Mouse (Mus musculus) ES-E14 (cell line): ENCODE results near the gene Inpp5e. TPM values are rescaled to one million over a fixed set of nuclear protein-coding genes. Genes with fewer than 3 reads are reported as not detected.

Experiments used
- DNase-seq: peaks from one replicate; pipeline ENCODE4 v3.0.0-alpha.2; 2013; ENCODE audit warnings: low read depth, low spot score
- H3K27ac ChIP-seq: 2 replicates; pipeline ENCODE4 v1.5.1; 2012; ENCODE audit warnings: low read depth, mild to moderate bottlenecking, low read length, moderate library complexity, mixed read lengths; ENCODE audit not compliant: poor library complexity, insufficient read depth, severe bottlenecking
- H3K36me3 ChIP-seq: 2 replicates; pipeline ENCODE4 v1.6.1; 2012; ENCODE audit warnings: mild to moderate bottlenecking, low read length, moderate library complexity, mixed read lengths; ENCODE audit not compliant: control insufficient read depth, poor library complexity, insufficient read depth, severe bottlenecking
- H3K4me1 ChIP-seq, 2 experiments: fragments of 150-350 bp in 1 of 2; sonication (generic) in 1 of 2; 2 replicates each; pipeline ENCODE4 v1.6.1; 2012; ENCODE audit warnings: low read length in 2 of 2, mild to moderate bottlenecking in 1 of 2, mixed read lengths in 1 of 2; ENCODE audit not compliant: control insufficient read depth in 2 of 2, insufficient read depth in 2 of 2, poor library complexity in 1 of 2
- H3K4me3 ChIP-seq, 2 experiments: fragments of 150-350 bp in 1 of 2; sonication (generic) in 1 of 2; 2 replicates each; pipeline ENCODE4 v1.5.1; 2012; ENCODE audit warnings: low read length in 2 of 2, low read depth in 1 of 2, mild to moderate bottlenecking in 1 of 2, mixed read lengths in 1 of 2; ENCODE audit not compliant: insufficient read depth in 1 of 2, poor library complexity in 1 of 2, severe bottlenecking in 1 of 2
- H3K9ac ChIP-seq: 2 replicates; pipeline ENCODE4 v1.6.1; 2012; ENCODE audit warnings: low read depth, mild to moderate bottlenecking, low read length, mixed read lengths; ENCODE audit not compliant: poor library complexity, insufficient read depth, severe bottlenecking
- H3K9me3 ChIP-seq: fragments of 150-350 bp; sonication (generic); 2 replicates; pipeline ENCODE4 v1.6.1; 2012; ENCODE audit warnings: low read depth, mild to moderate bottlenecking, low read length; ENCODE audit not compliant: control insufficient read depth, insufficient read depth
- CHD2 ChIP-seq: IDR thresholded peaks from 2 replicates; pipeline ENCODE4 v1.6.1; 2014; ENCODE audit warnings: mild to moderate bottlenecking, low read depth, low read length, inconsistent platforms
- HCFC1 ChIP-seq: IDR thresholded peaks from 2 replicates; pipeline ENCODE4 v1.6.1; 2012; ENCODE audit warnings: low read length, inconsistent platforms, borderline replicate concordance; ENCODE audit not compliant: insufficient read depth
- MAFK ChIP-seq: IDR thresholded peaks from 2 replicates; pipeline ENCODE4 v1.6.1; 2014; ENCODE audit warnings: mild to moderate bottlenecking, low read depth, low read length, inconsistent platforms; ENCODE audit not compliant: insufficient read depth
- ZC3H11A ChIP-seq: IDR thresholded peaks from 2 replicates; pipeline ENCODE4 v1.6.1; 2012; ENCODE audit warnings: low read depth, mild to moderate bottlenecking, inconsistent platforms, low read length, borderline replicate concordance
- ZNF384 ChIP-seq: IDR thresholded peaks from 2 replicates; pipeline ENCODE4 v1.6.1; 2012; ENCODE audit warnings: low read depth, low read length, inconsistent platforms
- in situ Hi-C, 2 experiments: fragments of 600-800 bp; cut with MboI; formaldehyde crosslinking; loops; one replicate each; pipeline ENCODE4 v1.15.1; 2025; ENCODE audit warnings: low sequenced_read_pairs in 2 of 2, inconsistent platforms in 1 of 2; ENCODE audit not compliant: unreplicated experiment in 2 of 2
- total RNA-seq: library from RNA; depleted of rRNA; stranded (reverse); fragments of 300-350 nt; gene quantifications from 2 replicates; pipeline ENCODE4 v1.2.3, GENCODE M21; 2012; rRNA removed

Gene Inpp5e
- total RNA-seq, 1 experiment: 13.6 TPM

DNA sequence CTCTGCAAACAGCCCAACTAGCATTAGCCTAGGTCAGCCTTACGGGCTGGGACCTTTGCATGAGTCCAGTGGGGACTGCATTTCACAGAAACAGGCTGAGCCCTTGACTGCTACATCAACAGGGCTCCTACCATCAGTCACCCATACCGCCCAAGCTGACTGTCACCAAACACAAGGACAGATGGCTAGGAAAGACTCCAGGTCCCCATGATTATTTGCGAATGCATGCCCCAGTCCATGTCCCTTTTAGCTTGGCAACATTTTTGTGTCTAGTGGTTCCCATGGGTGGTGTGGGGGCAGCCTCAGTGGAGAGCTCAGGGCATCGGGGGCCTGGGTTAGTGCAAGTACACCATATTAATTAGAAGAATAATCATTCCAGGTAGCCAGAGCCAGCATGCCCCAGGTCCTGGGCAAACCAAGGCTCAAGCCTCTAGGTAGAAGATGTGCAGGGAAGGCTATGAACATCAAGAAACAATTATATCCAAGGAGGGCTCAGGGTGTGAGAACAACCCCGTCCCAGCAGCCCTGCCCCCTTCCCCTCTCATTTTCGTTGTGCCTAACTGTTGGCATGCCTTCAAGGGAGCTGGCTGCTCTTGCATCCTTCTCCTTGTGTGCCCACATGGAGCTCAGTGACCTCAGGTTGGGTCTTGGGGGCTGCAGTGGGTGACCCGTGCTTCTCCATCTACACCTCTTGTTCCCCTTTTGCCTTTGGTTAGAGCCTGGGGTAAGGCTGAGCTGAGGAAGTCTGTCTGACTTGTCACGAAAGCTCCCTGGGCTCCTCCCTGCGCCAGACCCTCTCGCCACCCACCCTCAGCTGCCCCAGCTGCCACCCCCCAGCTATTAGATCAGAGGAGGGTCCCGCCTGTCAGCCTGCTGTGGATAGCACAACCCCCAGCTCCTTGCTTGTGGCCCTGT is 55.7 kb downstream of the Inpp5e start:
- no peak overlapping the region for H3K4me3 ChIP-seq
- in situ Hi-C loops: no loop called here
- H3K9ac ChIP-seq: no peak overlapping the region; the same call in 1 of the 2 replicates
- no peak for DNase-seq
- H3K4me1 ChIP-seq: peaks cover 0 to 22% of the 10 kb centered on the region in 2 experiments; a peak in 3 of 4 replicates
- TF ChIP-seq CHD2 (no peak), MAFK (no peak), ZC3H11A (no peak), HCFC1 (no peak), ZNF384 (no peak)
- H3K27ac ChIP-seq: no peak overlapping the region
- peaks cover 2% of the 10 kb centered on the region; the same call in 1 of the 2 replicates for H3K36me3 ChIP-seq
- no peaks in the 10 kb centered on the region for H3K9me3 ChIP-seq

DNA sequence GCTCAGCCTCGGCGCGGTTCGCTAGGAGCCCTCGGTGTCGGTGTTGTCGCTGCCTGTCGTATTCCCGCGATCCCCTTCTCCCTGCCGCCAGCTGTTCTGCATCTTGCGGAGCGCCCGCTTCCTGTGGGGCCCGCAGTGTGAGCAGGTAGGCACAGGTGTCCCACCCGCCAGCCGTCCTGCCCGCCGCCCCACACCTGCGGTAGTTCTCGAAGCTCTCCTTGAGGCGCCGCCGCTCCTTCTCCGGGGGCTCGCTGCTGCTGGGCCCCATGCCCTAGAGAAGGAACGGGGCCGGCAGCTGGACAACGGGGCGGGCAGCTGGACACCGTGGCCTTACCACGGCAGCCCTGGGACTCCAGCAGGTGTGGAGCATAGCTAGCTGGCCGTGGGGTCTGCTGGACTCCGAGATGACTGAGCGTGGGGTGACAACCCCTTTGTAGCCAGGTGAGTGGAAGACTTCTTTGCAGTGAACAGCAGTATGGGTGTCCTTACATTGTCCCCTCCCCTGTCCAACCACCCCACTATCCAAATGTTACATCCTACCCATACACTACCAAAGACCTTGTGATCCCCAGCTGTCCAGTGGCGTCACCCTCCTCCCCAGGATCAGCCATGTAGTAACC is 56.6 kb downstream of the Inpp5e start:
- no peak for DNase-seq
- no peak for TF ChIP-seq MAFK
- no peak for TF ChIP-seq CHD2
- TF ChIP-seq ZC3H11A: no peak
- TF ChIP-seq ZNF384: no peak
- no peak for TF ChIP-seq HCFC1
- in situ Hi-C loops: no loop called here
- no peaks in the 10 kb centered on the region for H3K9me3 ChIP-seq
- peak overlapping the region; percentile 89 for H3K4me3 ChIP-seq
- peaks cover 2% of the 10 kb centered on the region; the same call in 1 of the 2 replicates for H3K36me3 ChIP-seq
- peak overlapping the region; percentile 89 for H3K9ac ChIP-seq
- H3K27ac ChIP-seq: no peak overlapping the region
- H3K4me1 ChIP-seq: peaks cover 0 to 18% of the 10 kb centered on the region in 2 experiments; a peak in 3 of 4 replicates

DNA sequence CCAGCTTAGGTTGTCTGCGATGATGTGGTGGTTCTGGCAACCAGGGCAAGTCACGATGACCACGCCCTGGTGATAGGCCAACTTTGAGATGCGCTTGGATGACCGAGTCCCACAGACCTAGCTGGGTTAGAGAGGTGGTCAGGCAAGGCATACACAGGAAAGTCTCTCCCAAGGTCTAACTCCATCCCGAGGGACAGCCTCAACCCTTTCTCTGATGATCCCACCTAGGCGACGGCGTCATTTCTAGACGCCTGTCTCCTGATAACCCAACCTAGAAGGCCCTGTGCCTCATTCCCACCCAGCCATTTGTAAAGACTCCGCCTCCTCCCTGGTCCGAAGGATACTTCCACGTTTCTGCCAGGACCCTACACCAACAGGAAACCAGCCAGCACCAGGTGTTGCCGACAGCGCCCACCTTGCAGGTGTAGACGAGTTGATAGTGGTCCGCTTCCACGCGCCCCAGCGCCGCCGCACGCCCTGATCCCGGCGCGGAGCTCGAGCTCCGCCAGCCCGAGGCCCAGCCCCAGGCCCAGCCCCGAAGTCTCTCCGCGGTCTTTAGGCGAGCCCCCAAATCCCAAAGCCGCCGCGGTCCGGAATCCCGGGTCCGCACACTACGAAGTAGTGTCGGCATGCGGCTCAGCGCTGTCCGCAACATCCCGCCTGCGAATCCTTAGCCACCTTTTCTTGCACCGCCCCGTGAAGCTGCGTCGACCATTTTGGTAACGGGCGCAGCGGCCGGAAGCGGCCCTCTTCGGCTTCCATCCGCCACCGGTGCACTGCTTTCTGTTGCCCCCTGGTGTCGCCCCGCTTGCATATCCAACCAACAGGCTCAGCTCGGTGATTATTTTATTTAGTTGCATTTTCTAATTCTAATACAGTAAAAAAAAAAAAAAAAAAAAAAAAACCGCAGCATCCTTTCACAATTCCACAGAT is 57.4 kb downstream of the Inpp5e start, which contains the start of gene Dnlz:
Gene Dnlz (minus strand): TSS at position 753 of the 933 bp plus-strand sequence.
- in situ Hi-C loops: no loop called here
- H3K27ac ChIP-seq: peak within 1 kb of the TSS; percentile 61
- no peaks in the 10 kb centered on the region for H3K9me3 ChIP-seq
- peaks cover 0 to 10% of the 10 kb centered on the region in 2 experiments; a peak in 2 of 4 replicates for H3K4me1 ChIP-seq
- TF ChIP-seq CHD2 (no peak), HCFC1 (peak; percentile 93), ZC3H11A (peak; percentile 7; the same call in 1 of the 2 replicates)
- peak; percentile 81 for DNase-seq
- H3K4me3 ChIP-seq: peak within 1 kb of the TSS; percentile 89
- peaks cover 2% of the 10 kb centered on the region; the same call in 1 of the 2 replicates for H3K36me3 ChIP-seq
- H3K9ac ChIP-seq: peak within 1 kb of the TSS; percentile 89

DNA sequence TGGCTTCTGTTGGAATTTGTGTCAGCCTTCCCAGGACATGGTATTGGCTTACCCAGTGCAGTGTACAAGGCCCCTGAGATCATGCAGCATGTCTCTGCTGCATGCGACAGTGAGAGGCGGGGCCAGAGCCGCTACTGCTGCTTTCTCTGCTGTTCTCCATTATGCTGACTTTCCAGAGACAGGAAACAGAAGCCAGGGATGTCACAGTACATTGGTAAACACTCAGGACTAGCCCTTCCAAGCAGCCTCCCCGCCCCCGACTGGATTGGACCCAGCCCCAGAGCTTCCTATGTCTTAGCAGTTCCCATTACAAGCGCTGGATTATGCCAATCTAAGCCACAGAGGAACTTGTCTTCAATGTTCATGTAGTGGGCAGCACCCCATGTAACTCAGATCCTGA is 60.8 kb downstream of the Inpp5e start:
- H3K36me3 ChIP-seq: peaks cover 2% of the 10 kb centered on the region; the same call in 1 of the 2 replicates
- in situ Hi-C loops: no loop called here
- no peak overlapping the region for H3K27ac ChIP-seq

More for the DNA sequence above, 60.8 kb downstream of the Inpp5e start:
- Histone ChIP-seq H3K9me3 (no peaks in the 10 kb centered on the region), H3K4me3 (no peak overlapping the region), H3K4me1 (peaks cover 0 to 9% of the 10 kb centered on the region in 2 experiments; a peak in 2 of 4 replicates), H3K9ac (no peak overlapping the region)
- DNase-seq: no peak
- TF ChIP-seq MAFK (no peak), HCFC1 (no peak), CHD2 (no peak), ZC3H11A (no peak), ZNF384 (no peak)

Other genes starting within 250 kb of the Inpp5e start
- gene Lhx3, start 200.9 kb downstream of the Inpp5e start, total RNA-seq: 0.13 TPM in 1 of 2 replicates, not detected in the other
- gene Qsox2, start 171.7 kb downstream of the Inpp5e start, total RNA-seq: 32.0 and 59.7 TPM in 2 replicates
- 0.18 and 0.90 TPM in 2 replicates for gene Ccdc187, start 114.6 kb downstream of the Inpp5e start, total RNA-seq
- gene Gpsm1, start 93.7 kb downstream of the Inpp5e start, total RNA-seq: 9.4 and 13.9 TPM in 2 replicates
- gene Dnlz, start 57.1 kb downstream of the Inpp5e start, total RNA-seq: 6.8 and 8.0 TPM in 2 replicates
- gene Card9, start 48.3 kb downstream of the Inpp5e start, total RNA-seq: 0.76 and 1.6 TPM in 2 replicates
- 79.2 and 128 TPM in 2 replicates for gene Snapc4, start 28.6 kb downstream of the Inpp5e start, total RNA-seq
- 87.8 and 90.4 TPM in 2 replicates for gene Entr1, start 19.9 kb downstream of the Inpp5e start, total RNA-seq
- 133 and 149 TPM in 2 replicates for gene Pmpca, start 19.9 kb downstream of the Inpp5e start, total RNA-seq
- 47.3 and 62.5 TPM in 2 replicates for gene Sec16a, start 36.0 kb upstream of the Inpp5e start, total RNA-seq
- 34.9 and 77.8 TPM in 2 replicates for gene Notch1, start 107.5 kb upstream of the Inpp5e start, total RNA-seq
- gene Egfl7, start 170.8 kb upstream of the Inpp5e start, total RNA-seq: 104 and 156 TPM in 2 replicates
- gene Gm20532, start 177.4 kb upstream of the Inpp5e start, total RNA-seq: not detected in 2 replicates
- 60.4 and 88.2 TPM in 2 replicates for gene Agpat2, start 195.2 kb upstream of the Inpp5e start, total RNA-seq
- gene Fam69b, start 219.3 kb upstream of the Inpp5e start, total RNA-seq: 24.6 and 46.6 TPM in 2 replicates